Mouse (Mus musculus) C2C12 (cell line): ENCODE measurements around the gene Gdpd3.

ENCODE experiments used
- CEBPB ChIP-seq: IDR thresholded peaks from one replicate; pipeline ENCODE4 v1.6.1; 2011; ENCODE audit warnings: low read depth, mild to moderate bottlenecking, control low read depth, moderate library complexity
- CTCF ChIP-seq: IDR thresholded peaks from one replicate; pipeline ENCODE4 v1.5.1; 2011; ENCODE audit not compliant: control insufficient read depth, insufficient read depth, insufficient read length

DNA sequence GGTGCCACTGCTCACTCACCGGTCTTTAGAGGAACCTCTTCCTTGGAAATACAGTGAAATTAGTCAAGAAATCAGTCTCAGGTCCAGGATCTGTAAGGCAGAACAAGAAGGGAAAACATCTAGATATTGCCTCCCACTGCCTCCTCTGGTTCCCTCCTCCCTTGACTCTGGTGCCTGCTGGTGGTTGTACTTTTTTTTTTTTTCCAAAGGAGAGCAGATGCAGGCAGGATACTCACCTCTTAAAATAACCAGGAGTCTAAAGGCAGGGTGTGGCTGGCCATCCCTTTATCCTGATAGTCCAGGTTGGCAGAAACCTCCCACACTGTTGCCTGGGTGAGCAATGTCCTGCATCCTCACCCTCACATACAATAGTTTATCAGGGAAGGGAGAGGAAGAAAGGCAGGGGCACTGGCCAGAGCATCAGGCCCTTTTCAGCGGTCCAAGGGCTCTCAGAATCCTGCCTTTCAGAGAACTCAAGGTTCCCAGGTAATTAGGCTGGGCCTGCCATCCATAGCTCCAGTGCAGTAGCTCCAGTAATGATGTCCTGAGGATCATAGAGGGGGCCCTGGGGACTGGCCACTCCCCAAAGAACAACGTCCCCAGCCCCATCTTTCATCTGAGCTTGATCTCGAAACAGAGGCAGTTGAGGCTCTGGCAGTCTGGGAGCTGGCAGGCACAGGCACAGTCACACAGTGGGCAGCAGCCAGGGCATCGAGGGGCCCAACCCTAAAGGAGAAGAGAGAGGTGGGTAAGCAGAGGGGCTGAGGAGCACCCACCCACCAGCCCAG is 34.3 kb downstream of the Gdpd3 start:
- TF ChIP-seq CTCF (no peak), CEBPB (no peak)
